Mouse (Mus musculus) megakaryocyte, embryonic 14.5 days (primary cell): ENCODE measurements around the gene Trp73.

Source experiments
- FLI1 ChIP-seq: IDR thresholded peaks from 2 replicates; pipeline ENCODE4 v1.6.1; 2012; ENCODE audit warnings: low read length, inconsistent platforms, mixed read lengths
- GATA1 ChIP-seq: IDR thresholded peaks from 3 replicates; pipeline ENCODE4 v1.6.1; 2012; ENCODE audit warnings: mixed read lengths, low read length, inconsistent platforms, borderline replicate concordance

GRCm38 (mm10) chr4:154122374-154122773, 17.6 kb downstream of the Trp73 start:
- TF ChIP-seq GATA1 (no peak), FLI1 (no peak)
